Mouse (Mus musculus): ENCODE measurements around the gene Fstl4. TPM values are rescaled to one million over a fixed set of nuclear protein-coding genes. Genes with fewer than 3 reads are reported as not detected.

Fstl4 gene
- polyA plus RNA-seq, 1 experiment from 2014 or later, result 8.5 TPM

- no peak for DNase-seq
Measured at GRCm38 (mm10) chr11:52831631-52832310, 67.3 kb downstream of the Fstl4 start.

DNA sequence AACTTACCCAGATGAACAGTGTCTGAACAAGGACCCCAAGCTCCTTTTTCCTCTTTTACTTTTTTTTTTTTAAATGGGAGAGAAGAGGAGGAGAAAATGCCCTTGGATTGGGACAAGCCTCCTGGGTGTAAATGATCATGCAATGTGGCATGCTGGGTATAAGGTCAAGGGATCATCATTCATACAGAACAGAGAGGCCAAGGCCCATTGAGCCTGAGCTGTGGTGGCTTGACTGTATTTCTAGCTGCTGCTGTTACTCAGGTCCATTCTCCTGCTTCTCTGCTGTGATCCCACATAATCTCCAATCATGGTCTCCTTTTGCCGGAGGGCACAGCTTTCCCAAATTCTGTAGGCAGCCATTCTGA is 67.9 kb downstream of the Fstl4 start:
- Histone ChIP-seq H3K36me3 (ENCODE audit: insufficient read depth) (no peaks in the 10 kb centered on the region), H3K4me2 (no peak overlapping the region), H3K27ac (ENCODE audit: low read depth) (no peak overlapping the region), H3K9me3 (ENCODE audit: low read depth, low read length) (no peaks in the 10 kb centered on the region), H3K4me1 (ENCODE audit: insufficient read depth) (no peaks in the 10 kb centered on the region), H3K9ac (no peak overlapping the region), H3K4me3 (ENCODE audit: low read depth, low read length) (no peak overlapping the region), H3K27me3 (ENCODE audit: insufficient read depth, low read length) (no peaks in the 10 kb centered on the region)
- DNase-seq, result no peak
- TF ChIP-seq CTCF (IDR thresholded peaks at IDR 0.05; ENCODE audit: low read depth), result no peak
- no peak for ATAC-seq (ENCODE audit: insufficient read depth)
- 90% methylated on average over 1 of the region's 1 CpGs for WGBS

More at GRCm38 (mm10) chr11:52831631-52832310, 67.3 kb downstream of the Fstl4 start:
- Histone ChIP-seq H3K27ac (ENCODE audit: low read depth) (no peak overlapping the region), H3K4me3 (ENCODE audit: low read depth, low read length) (no peak overlapping the region), H3K36me3 (ENCODE audit: insufficient read depth) (no peaks in the 10 kb centered on the region), H3K27me3 (ENCODE audit: insufficient read depth, low read length) (no peaks in the 10 kb centered on the region), H3K4me2 (no peak overlapping the region), H3K9me3 (ENCODE audit: low read depth, low read length) (no peaks in the 10 kb centered on the region), H3K4me1 (ENCODE audit: insufficient read depth) (no peaks in the 10 kb centered on the region), H3K9ac (no peak overlapping the region)
- no peak for ATAC-seq (ENCODE audit: insufficient read depth)
- 78% methylated on average over 12 of the region's 12 CpGs for WGBS
- TF ChIP-seq CTCF (IDR thresholded peaks at IDR 0.05; ENCODE audit: low read depth), result no peak

DNA sequence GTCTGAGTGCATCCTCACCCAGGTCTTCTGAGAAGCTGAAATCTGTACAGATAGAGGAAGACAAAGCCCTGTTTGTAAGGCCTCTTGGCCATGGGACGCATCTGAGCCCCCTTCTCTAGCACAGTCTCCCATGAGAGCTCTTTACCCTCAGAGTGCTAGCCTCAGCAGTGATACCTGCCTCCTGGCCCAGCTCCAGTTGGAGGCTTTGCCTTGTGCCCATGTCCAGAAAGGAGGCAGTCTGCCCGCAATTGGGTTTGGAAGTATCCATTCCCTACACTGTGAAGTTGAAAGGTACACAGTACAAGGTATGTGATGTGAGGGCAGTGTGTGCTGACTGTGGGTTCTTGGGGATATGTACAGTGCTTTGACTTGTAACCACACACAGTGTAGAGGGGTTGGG is 84.3 kb downstream of the Fstl4 start:
- Histone ChIP-seq H3K27ac (ENCODE audit: low read depth) (no peak overlapping the region), H3K36me3 (ENCODE audit: insufficient read depth) (no peaks in the 10 kb centered on the region), H3K27me3 (ENCODE audit: insufficient read depth, low read length) (no peaks in the 10 kb centered on the region), H3K9me3 (ENCODE audit: low read depth, low read length) (no peaks in the 10 kb centered on the region), H3K4me2 (no peak overlapping the region), H3K4me3 (ENCODE audit: low read depth, low read length) (no peak overlapping the region), H3K4me1 (ENCODE audit: insufficient read depth) (no peaks in the 10 kb centered on the region), H3K9ac (no peak overlapping the region)
- DNase-seq, result no peak
- TF ChIP-seq CTCF (IDR thresholded peaks at IDR 0.05; ENCODE audit: low read depth), result no peak
- no peak for ATAC-seq (ENCODE audit: insufficient read depth)
- 80% methylated on average over 2 of the region's 2 CpGs for WGBS

DNA sequence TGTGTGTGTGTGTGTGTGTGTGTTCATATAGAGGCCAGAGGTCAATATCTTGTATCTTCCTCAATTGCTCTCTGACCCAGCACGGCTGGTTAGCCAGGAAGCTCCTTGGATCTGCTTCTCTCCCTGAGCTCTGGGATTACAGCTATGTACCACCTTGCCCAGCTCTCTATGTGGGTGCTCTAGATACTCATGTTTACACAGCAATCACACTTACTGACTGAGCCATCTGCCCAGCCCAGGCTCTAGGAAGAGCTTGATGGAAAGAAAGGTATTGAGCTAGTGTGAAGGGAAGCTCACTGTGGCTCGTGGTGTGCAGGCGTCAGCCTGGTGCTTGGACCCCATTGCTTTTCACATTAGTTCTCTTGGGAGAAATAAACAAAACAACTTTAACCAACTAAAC is 85.6 kb downstream of the Fstl4 start:
- no peak for TF ChIP-seq CTCF (IDR thresholded peaks at IDR 0.05; ENCODE audit: low read depth)
- Histone ChIP-seq H3K9ac (no peak overlapping the region), H3K36me3 (ENCODE audit: insufficient read depth) (no peaks in the 10 kb centered on the region), H3K4me1 (ENCODE audit: insufficient read depth) (no peaks in the 10 kb centered on the region), H3K4me2 (no peak overlapping the region), H3K27me3 (ENCODE audit: insufficient read depth, low read length) (no peaks in the 10 kb centered on the region), H3K9me3 (ENCODE audit: low read depth, low read length) (no peaks in the 10 kb centered on the region), H3K4me3 (ENCODE audit: low read depth, low read length) (no peak overlapping the region), H3K27ac (ENCODE audit: low read depth) (no peak overlapping the region)
- no peak for DNase-seq
- WGBS, result 66% methylated on average over 3 of the region's 3 CpGs
- no peak for ATAC-seq (ENCODE audit: insufficient read depth)

- H3K27ac ChIP-seq (ENCODE audit: low read depth), result no peak overlapping the region
- H3K4me3 ChIP-seq (ENCODE audit: low read depth, low read length), result no peak overlapping the region
- no peak overlapping the region for H3K4me2 ChIP-seq
- 90% methylated on average over 15 of the region's 15 CpGs for WGBS
- H3K4me1 ChIP-seq (ENCODE audit: insufficient read depth), result no peaks in the 10 kb centered on the region
- no peak for ATAC-seq (ENCODE audit: insufficient read depth)
- H3K27me3 ChIP-seq (ENCODE audit: insufficient read depth, low read length), result no peaks in the 10 kb centered on the region
- no peak overlapping the region for H3K9ac ChIP-seq
- no peaks in the 10 kb centered on the region for H3K36me3 ChIP-seq (ENCODE audit: insufficient read depth)
- no peaks in the 10 kb centered on the region for H3K9me3 ChIP-seq (ENCODE audit: low read depth, low read length)
- DNase-seq, result no peak
- TF ChIP-seq CTCF (IDR thresholded peaks at IDR 0.05; ENCODE audit: low read depth), result no peak
Measured at GRCm38 (mm10) chr11:52872846-52873512, 108.5 kb downstream of the Fstl4 start.

DNA sequence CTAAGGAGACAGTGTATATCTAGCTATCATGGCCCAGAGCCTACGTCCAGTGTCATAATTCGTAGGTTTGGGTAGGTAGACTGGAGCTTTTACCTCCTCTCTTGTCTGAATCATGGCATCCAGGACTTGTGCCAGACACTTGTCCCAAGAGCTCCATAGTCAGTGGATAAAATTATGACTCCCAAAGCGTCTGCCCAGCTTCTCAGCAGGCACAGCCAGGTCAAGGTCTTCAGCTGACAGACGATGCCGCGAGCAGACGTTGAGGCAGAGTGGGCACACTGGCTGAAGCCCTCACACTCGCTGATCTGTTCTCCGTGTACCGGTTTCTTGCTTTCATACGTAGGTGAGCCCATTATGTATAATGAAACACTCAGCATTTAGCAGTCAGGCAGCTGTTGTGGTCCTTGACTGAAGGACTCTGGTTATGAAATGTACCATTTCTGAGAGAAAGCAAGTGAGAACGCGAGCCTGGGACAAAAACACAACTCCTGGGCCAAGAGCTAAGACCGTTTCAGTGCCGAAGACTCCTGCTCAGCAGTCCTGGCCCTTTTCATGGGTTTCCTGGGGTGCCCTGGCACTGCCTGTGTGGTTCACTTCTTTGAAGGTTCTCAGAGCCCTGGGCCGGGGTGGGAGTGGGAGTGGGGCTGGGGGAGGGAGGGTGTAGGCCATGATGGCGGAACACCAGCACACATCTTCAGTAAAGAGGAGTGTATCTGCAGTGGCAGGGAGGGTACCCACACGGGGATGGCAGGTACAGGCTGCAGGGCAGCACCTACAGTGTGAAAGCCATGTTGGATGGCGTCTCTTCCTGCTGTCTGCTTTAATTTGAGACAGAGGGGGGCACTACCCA is 111.7 kb downstream of the Fstl4 start:
- no peak for TF ChIP-seq CTCF (IDR thresholded peaks at IDR 0.05; ENCODE audit: low read depth)
- Histone ChIP-seq H3K4me1 (ENCODE audit: insufficient read depth) (no peaks in the 10 kb centered on the region), H3K9me3 (ENCODE audit: low read depth, low read length) (no peaks in the 10 kb centered on the region), H3K9ac (no peak overlapping the region), H3K4me2 (no peak overlapping the region), H3K4me3 (ENCODE audit: low read depth, low read length) (no peak overlapping the region), H3K36me3 (ENCODE audit: insufficient read depth) (no peaks in the 10 kb centered on the region), H3K27ac (ENCODE audit: low read depth) (no peak overlapping the region), H3K27me3 (ENCODE audit: insufficient read depth, low read length) (no peaks in the 10 kb centered on the region)
- 85% methylated on average over 19 of the region's 19 CpGs for WGBS
- ATAC-seq (ENCODE audit: insufficient read depth), result no peak
- no peak for DNase-seq

DNA sequence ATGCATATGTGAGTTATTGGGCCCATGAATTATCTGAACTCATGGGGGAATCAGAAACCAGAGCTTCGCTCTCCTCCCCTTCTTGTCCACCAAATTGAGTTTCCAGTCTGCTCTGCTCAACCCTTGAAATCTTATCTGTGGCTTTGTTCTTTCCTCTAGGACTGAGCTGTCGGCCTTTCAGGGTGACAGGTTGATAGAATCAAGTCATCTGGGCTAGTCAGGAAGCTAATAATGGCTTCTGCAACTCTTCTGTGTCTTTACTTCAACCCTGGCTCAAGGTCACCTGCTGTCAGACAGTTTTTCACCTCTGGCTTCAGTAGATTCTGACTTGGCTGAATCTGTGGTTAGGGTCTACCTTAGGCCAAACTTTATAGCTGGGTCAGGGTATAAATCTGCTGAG is 113.2 kb downstream of the Fstl4 start:
- Histone ChIP-seq H3K9me3 (ENCODE audit: low read depth, low read length) (no peaks in the 10 kb centered on the region), H3K9ac (no peak overlapping the region), H3K27ac (ENCODE audit: low read depth) (no peak overlapping the region; the same call in 1 of the 2 replicates), H3K4me1 (ENCODE audit: insufficient read depth) (no peaks in the 10 kb centered on the region), H3K4me2 (no peak overlapping the region), H3K4me3 (ENCODE audit: low read depth, low read length) (no peak overlapping the region), H3K36me3 (ENCODE audit: insufficient read depth) (no peaks in the 10 kb centered on the region), H3K27me3 (ENCODE audit: insufficient read depth, low read length) (no peaks in the 10 kb centered on the region)
- 49% methylated on average over 2 of the region's 2 CpGs for WGBS
- TF ChIP-seq CTCF (IDR thresholded peaks at IDR 0.05; ENCODE audit: low read depth), result no peak
- ATAC-seq (ENCODE audit: insufficient read depth), result no peak
- DNase-seq, result no peak

Data from lung, embryonic 14.5 days (tissue).